8 mouse cellular contexts compared by ENCODE assay signal in the genomic region with DNA sequence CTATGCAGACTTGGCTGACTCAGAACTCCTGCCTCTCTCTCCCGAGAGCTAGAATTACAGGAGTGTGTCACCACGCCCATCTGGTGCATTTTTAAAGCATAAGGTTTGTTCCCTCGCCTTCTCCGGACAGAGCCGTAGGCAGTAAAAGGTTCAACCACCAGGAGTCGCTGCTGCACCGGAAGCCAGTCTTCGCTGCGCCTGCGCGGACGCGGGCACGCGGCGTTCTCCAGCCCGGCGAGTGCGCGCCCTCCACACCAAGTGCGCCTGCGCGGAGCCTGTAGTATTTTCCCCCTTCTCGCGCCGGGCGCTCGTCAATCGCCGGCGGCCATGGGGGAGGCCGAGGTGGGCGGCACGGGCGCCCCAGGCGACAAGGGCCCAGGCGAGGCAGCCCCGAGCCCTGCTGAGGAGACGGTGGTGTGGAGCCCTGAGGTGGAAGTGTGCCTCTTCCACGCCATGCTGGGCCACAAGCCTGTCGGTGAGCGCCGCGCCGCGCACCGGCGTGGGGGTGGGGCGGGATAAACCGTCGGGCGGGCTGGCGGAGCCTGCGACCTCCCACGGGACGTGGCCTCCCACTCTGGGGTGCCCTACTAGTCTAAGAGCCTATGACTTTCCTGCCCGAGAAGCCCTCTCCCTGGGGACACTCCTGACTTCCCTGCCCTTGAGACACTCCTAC. TPM values are rescaled to one million over a fixed set of nuclear protein-coding genes. Genes with fewer than 3 reads are reported as not detected.
A peak's percentile ranks its signal among the peaks of the same experiment; 100 is the strongest.
DNase-seq lines count a peak whose midpoint lies in the region; ATAC-seq lines count a peak whose summit lies in the region.

No protein-coding gene starts in this region.

- H3K36me3 ChIP-seq in heart, embryonic 10.5 days = peaks cover 34% of the 10 kb centered on the region
- peaks cover 30% of the 10 kb centered on the region for H3K36me3 ChIP-seq in kidney, embryonic 15.5 days

- peak; percentile 84 for ATAC-seq in erythroblast, adult 5-6 weeks (replicated peaks; ENCODE audit: low FRiP score, poor library complexity, severe bottlenecking)
- peak; percentile 90 for ATAC-seq in kidney, embryonic 15.5 days (replicated peaks; ENCODE audit: low FRiP score)
- peak; percentile 68 for ATAC-seq in monocyte, adult 5-6 weeks (replicated peaks; ENCODE audit: insufficient number of reproducible peaks, low FRiP score, low TSS enrichment, poor library complexity, severe bottlenecking)

- H3K4me2 ChIP-seq in kidney, embryonic 15.5 days = peak overlapping the region; percentile 86

- no peaks in the 10 kb centered on the region for H3K9me3 ChIP-seq in heart, embryonic 10.5 days
- no peaks in the 10 kb centered on the region for H3K9me3 ChIP-seq in kidney, embryonic 15.5 days (replicated peaks)

- H3K4me3 ChIP-seq in heart, embryonic 10.5 days = peak overlapping the region; percentile 86
- peak overlapping the region; percentile 93 for H3K4me3 ChIP-seq in kidney, embryonic 15.5 days (replicated peaks)

- peak overlapping the region; percentile 96 for H3K27ac ChIP-seq in heart, embryonic 10.5 days
- peak overlapping the region; percentile 82 for H3K27ac ChIP-seq in kidney, embryonic 15.5 days

- peak overlapping the region; percentile 97 for H3K9ac ChIP-seq in kidney, embryonic 15.5 days

- peaks cover 12% of the 10 kb centered on the region; the same call in 1 of the 2 replicates for H3K27me3 ChIP-seq in heart, embryonic 10.5 days (ENCODE audit: insufficient read depth, poor library complexity, severe bottlenecking)
- H3K27me3 ChIP-seq in kidney, embryonic 15.5 days = peaks cover 4% of the 10 kb centered on the region; the same call in 1 of the 2 replicates

- under 1% methylated on average over 57 of the region's 57 CpGs for WGBS in heart, embryonic 10.5 days
- under 1% methylated on average over 54 of the region's 57 CpGs for WGBS in kidney, embryonic 15.5 days

- peaks cover 15% of the 10 kb centered on the region for H3K4me1 ChIP-seq in heart, embryonic 10.5 days
- H3K4me1 ChIP-seq in kidney, embryonic 15.5 days = peaks cover 21% of the 10 kb centered on the region

- peak; percentile 97 to 98 for DNase-seq in B cell, adult 2 months
- DNase-seq in brain, adult 2 months (ENCODE audit: low read depth, low spot score) = peak; percentile 97
- peak; percentile 97 for DNase-seq in heart, embryonic 10.5 days (ENCODE audit: low spot score)
- DNase-seq in liver = peak; percentile 96
- peak; percentile 97 to 100 for DNase-seq in spleen, postnatal 4 days (ENCODE audit: low spot score in 2 of 2)

RNA-seq across cellular contexts. Expression of a gene that starts 1.5 kb away (rescaled TPM):
- 10.0 and 10.4 TPM in 2 replicates for total RNA-seq in erythroblast, adult 5-6 weeks (2015; ENCODE audit: low replicate concordance)
- total RNA-seq in erythroblast, adult 5-6 weeks (2017; ENCODE audit: low replicate concordance) = 7.1 and 17.3 TPM in 2 replicates
- 25.7 and 32.9 TPM in 2 replicates for polyA plus RNA-seq in heart, embryonic 10.5 days (2016; fragmentation: Nextera tagmentation; extraction: Ambion mirVana)
- 43.4 and 44.8 TPM in 2 replicates for polyA plus RNA-seq in kidney, embryonic 15.5 days (2015; fragmentation: Nextera tagmentation; extraction: Ambion mirVana)
- 32.7 to 52.2 TPM (median 40.0 TPM) in 3 replicates for total RNA-seq in monocyte, adult 5-6 weeks (2017)

RNA-seq across cellular contexts. Expression of a gene that starts 6.4 kb away (rescaled TPM):
- total RNA-seq in erythroblast, adult 5-6 weeks (2015; ENCODE audit: low replicate concordance) = 11.5 and 18.8 TPM in 2 replicates
- 22.2 and 27.9 TPM in 2 replicates for total RNA-seq in erythroblast, adult 5-6 weeks (2017; ENCODE audit: low replicate concordance)
- 72.0 and 81.2 TPM in 2 replicates for polyA plus RNA-seq in heart, embryonic 10.5 days (2016; fragmentation: Nextera tagmentation; extraction: Ambion mirVana)
- 63.8 and 76.1 TPM in 2 replicates for polyA plus RNA-seq in kidney, embryonic 15.5 days (2015; fragmentation: Nextera tagmentation; extraction: Ambion mirVana)
- total RNA-seq in monocyte, adult 5-6 weeks (2017) = 79.4 to 106 TPM (median 80.2 TPM) in 3 replicates

RNA-seq across cellular contexts. Expression of a gene that starts 15.0 kb away (rescaled TPM):
- not detected in 2 replicates for total RNA-seq in erythroblast, adult 5-6 weeks (2015; ENCODE audit: low replicate concordance)
- 0.94 and 2.2 TPM in 2 replicates for total RNA-seq in erythroblast, adult 5-6 weeks (2017; ENCODE audit: low replicate concordance)
- polyA plus RNA-seq in heart, embryonic 10.5 days (2016; fragmentation: Nextera tagmentation; extraction: Ambion mirVana) = 19.7 and 19.9 TPM in 2 replicates
- 8.8 and 9.8 TPM in 2 replicates for polyA plus RNA-seq in kidney, embryonic 15.5 days (2015; fragmentation: Nextera tagmentation; extraction: Ambion mirVana)
- 0.95 to 4.8 TPM (median 2.3 TPM) in 3 replicates for total RNA-seq in monocyte, adult 5-6 weeks (2017)

RNA-seq across cellular contexts. Expression of a gene that starts 59.9 kb away (rescaled TPM):
- total RNA-seq in erythroblast, adult 5-6 weeks (2015; ENCODE audit: low replicate concordance) = not detected in 2 replicates
- not detected in 2 replicates for total RNA-seq in erythroblast, adult 5-6 weeks (2017; ENCODE audit: low replicate concordance)
- 0.06 and 0.20 TPM in 2 replicates for polyA plus RNA-seq in heart, embryonic 10.5 days (2016; fragmentation: Nextera tagmentation; extraction: Ambion mirVana)
- 0.21 and 0.23 TPM in 2 replicates for polyA plus RNA-seq in kidney, embryonic 15.5 days (2015; fragmentation: Nextera tagmentation; extraction: Ambion mirVana)
- 0.38 to 1.8 TPM in 2 of 3 replicates, not detected in the other for total RNA-seq in monocyte, adult 5-6 weeks (2017)

Comparison
In these comparisons a context has a peak if more than half of its experiments do, and no peak if none do; other contexts are left out.
1. Peak in every context shown above with its lines: DNase-seq, ATAC-seq, H3K4me3 ChIP-seq and H3K27ac ChIP-seq.